Mouse (Mus musculus) stomach, postnatal 0 days (tissue): Measurements from ENCODE around the gene Gimap7.

ENCODE experiments used
- CTCF ChIP-seq: IDR thresholded peaks from 2 replicates; pipeline ENCODE4 v1.5.1; 2016; ENCODE audit warnings: antibody characterized with exemption, low read depth, mild to moderate bottlenecking, moderate library complexity
- EP300 ChIP-seq: optimal IDR thresholded peaks from 2 replicates; pipeline ENCODE3; 2016; ENCODE audit warnings: antibody characterized with exemption

GRCm38 (mm10) chr6:48737688-48738087, 19.3 kb downstream of the Gimap7 start:
- no peak for TF ChIP-seq CTCF
- no peak for TF ChIP-seq EP300
